Mouse (Mus musculus) ovary, postnatal 14 days (tissue): ENCODE measurements at regions not wholly inside any gene's neighbourhood (a gene's known extent, or its start where the extent isn't known, plus 50 kb on each side); places are given as distances from the start of the nearest gene placed in this dataset.
A peak's percentile ranks its signal among the peaks of the same experiment; 100 is the strongest.

ENCODE experiments used
- DNase-seq: peaks from one replicate; pipeline ENCODE4 v3.0.0; 2022; ENCODE audit warnings: low spot score

- DNase-seq, result peak; percentile 5
These were observed 793.0 kb downstream of the Gm7489 start for GRCm38 (mm10) chr15:54677660-54678059.
